Mouse (Mus musculus) intestine, embryonic 16.5 days (tissue): ENCODE data around the gene Slc22a23. TPM values are rescaled to one million over a fixed set of nuclear protein-coding genes. Genes with fewer than 3 reads are reported as not detected.

ENCODE experiments used
- ATAC-seq: fragments of 200-750 bp; cut with Nextera tagmentation; 2 replicates; pipeline ENCODE4 v1.8.0; 2017; ENCODE audit warnings: moderate TSS enrichment, moderate library complexity
- H3K27ac ChIP-seq: fragments of 300-500 bp; sonication (generic); 2 replicates; pipeline ENCODE4 v1.5.1; 2014; ENCODE audit warnings: mild to moderate bottlenecking, low read length
- H3K27me3 ChIP-seq: fragments of 300-500 bp; sonication (generic); replicated peaks from 2 replicates; pipeline ENCODE4 v1.6.1; 2014; ENCODE audit warnings: low read length, control low read depth, mixed read lengths; ENCODE audit not compliant: control insufficient read depth, insufficient read depth
- H3K36me3 ChIP-seq: fragments of 300-500 bp; sonication (generic); 2 replicates; pipeline ENCODE4 v1.6.1; 2014; ENCODE audit warnings: low read length, control low read depth; ENCODE audit not compliant: control insufficient read depth, insufficient read depth
- H3K4me1 ChIP-seq: fragments of 300-500 bp; sonication (generic); 2 replicates; pipeline ENCODE4 v1.6.1; 2014; ENCODE audit warnings: low read length, control low read depth, mixed read lengths; ENCODE audit not compliant: control insufficient read depth, insufficient read depth
- H3K4me2 ChIP-seq: fragments of 300-500 bp; sonication (generic); 2 replicates; pipeline ENCODE4 v1.6.1; 2014; ENCODE audit warnings: low read depth, low read length, control low read depth
- H3K4me3 ChIP-seq: fragments of 300-500 bp; sonication (generic); 2 replicates; pipeline ENCODE4 v1.5.1; 2014; ENCODE audit warnings: mild to moderate bottlenecking, low read length
- H3K9ac ChIP-seq: fragments of 300-500 bp; sonication (generic); 2 replicates; pipeline ENCODE4 v1.6.1; 2014; ENCODE audit warnings: low read depth, low read length
- H3K9me3 ChIP-seq: fragments of 300-500 bp; sonication (generic); 2 replicates; pipeline ENCODE4 v1.6.1; 2016; ENCODE audit warnings: low read length, control low read depth; ENCODE audit not compliant: control insufficient read depth
- WGBS: fragments of 180-500 bp; shearing (Covaris S2); extraction: QIAGEN DNeasy Blood & Tissue Kit; methylation state at CpG from one replicate; pipeline ENCODE4 v1.1.7; 2014; 5-methylcytosine and 5-hydroxymethylcytosine counted together
- polyA plus RNA-seq: library from polyadenylated mRNA; unstranded; fragments of >200 nt; fragmentation: Nextera tagmentation; extraction: Ambion mirVana; gene quantifications from 2 replicates; pipeline ENCODE4 v1.2.1, GENCODE M21; 2015

The Slc22a23 gene
- polyA plus RNA-seq, 1 experiment from 2014 or later, result 2.2 TPM

DNA sequence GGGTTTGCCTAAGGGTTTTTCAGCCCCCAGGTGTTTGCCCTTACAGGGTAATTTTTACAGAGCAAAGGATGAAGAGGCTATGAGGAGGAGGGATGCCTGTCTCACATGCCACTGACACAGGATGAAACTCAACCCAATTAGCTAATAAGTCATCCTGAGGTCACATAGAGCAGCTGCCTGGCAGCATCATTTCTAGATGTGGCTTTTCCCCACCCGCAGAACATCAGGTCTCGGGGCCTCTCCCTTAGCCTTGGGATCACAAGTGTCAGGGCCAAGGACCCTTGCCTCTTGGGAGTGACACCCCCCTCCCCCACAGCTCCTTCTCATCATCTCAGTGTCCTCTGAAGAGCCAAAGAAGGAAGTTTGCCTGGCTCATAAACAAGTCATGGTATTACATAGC, 21.6 kb downstream of the Slc22a23 start:
- no peak overlapping the region for H3K4me2 ChIP-seq
- H3K4me1 ChIP-seq, result no peaks in the 10 kb centered on the region
- H3K9me3 ChIP-seq, result no peaks in the 10 kb centered on the region
- no peaks in the 10 kb centered on the region for H3K36me3 ChIP-seq
- no peak for ATAC-seq
- no peak overlapping the region for H3K4me3 ChIP-seq
- no peaks in the 10 kb centered on the region for H3K27me3 ChIP-seq
- 73% methylated on average over 2 of the region's 2 CpGs for WGBS
- no peak overlapping the region for H3K27ac ChIP-seq
- H3K9ac ChIP-seq, result no peak overlapping the region

GRCm38 (mm10) chr13:34320482-34320881, 24.5 kb downstream of the Slc22a23 start:
- Histone ChIP-seq H3K9me3 (no peaks in the 10 kb centered on the region), H3K9ac (no peak overlapping the region), H3K27ac (peak overlapping the region; percentile 65; the same call in 1 of the 2 replicates), H3K27me3 (no peaks in the 10 kb centered on the region), H3K4me1 (0 out of 2 replicates have a peak, but pooled peaks cover 2% of the 10 kb centered on the region), H3K36me3 (no peaks in the 10 kb centered on the region), H3K4me2 (no peak overlapping the region), H3K4me3 (no peak overlapping the region)
- WGBS, result 59% methylated on average over 4 of the region's 4 CpGs
- ATAC-seq, result peak; percentile 98

DNA sequence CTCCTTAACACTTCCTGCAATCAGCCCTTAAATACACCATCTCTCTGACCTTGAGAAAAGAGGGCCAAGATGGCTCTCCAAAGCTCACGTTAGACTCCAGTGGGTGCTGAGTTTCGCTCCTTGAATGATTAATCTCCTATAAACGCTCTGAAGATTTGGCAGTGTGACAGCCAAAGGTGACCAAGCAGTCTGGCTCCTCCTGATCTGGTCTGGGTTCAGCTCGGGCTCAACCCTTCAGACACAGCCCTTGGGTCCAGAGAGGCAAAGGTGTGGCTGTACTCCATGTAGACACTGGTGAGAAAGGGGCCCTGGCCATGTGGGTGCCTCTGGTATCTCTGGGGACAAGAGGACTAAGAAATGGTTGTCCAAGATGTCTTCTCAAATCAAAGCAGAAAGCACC, 27.9 kb downstream of the Slc22a23 start:
- 77% methylated on average over 4 of the region's 4 CpGs for WGBS
- no peak overlapping the region for H3K4me2 ChIP-seq
- no peaks in the 10 kb centered on the region for H3K9me3 ChIP-seq
- H3K4me3 ChIP-seq, result no peak overlapping the region
- no peak overlapping the region for H3K9ac ChIP-seq
- H3K36me3 ChIP-seq, result no peaks in the 10 kb centered on the region
- H3K4me1 ChIP-seq, result 0 out of 2 replicates have a peak, but pooled peaks cover 2% of the 10 kb centered on the region
- no peaks in the 10 kb centered on the region for H3K27me3 ChIP-seq
- H3K27ac ChIP-seq, result no peak overlapping the region
- ATAC-seq, result no peak

DNA sequence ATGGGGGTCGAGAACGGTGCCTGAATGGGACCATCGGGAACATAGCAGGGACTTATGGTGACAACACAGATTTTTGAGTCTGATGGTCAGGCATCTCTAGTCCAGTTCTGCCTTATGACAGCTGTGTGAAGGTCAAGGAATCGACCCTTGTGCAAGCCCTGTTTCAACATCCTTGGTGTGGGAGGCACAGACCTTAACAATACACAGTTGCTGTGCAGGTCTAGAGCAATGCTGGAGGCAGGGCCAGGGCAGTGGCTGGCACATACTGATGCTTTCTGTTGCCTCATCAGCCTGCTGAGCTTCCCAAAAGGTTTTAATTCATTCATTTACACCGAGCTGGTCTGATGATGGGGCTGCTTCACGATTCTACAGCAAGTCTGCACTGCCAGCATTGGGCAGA, 28.5 kb downstream of the Slc22a23 start:
- Histone ChIP-seq H3K9ac (no peak overlapping the region), H3K9me3 (no peaks in the 10 kb centered on the region), H3K27me3 (no peaks in the 10 kb centered on the region), H3K36me3 (no peaks in the 10 kb centered on the region), H3K4me2 (no peak overlapping the region), H3K4me1 (0 out of 2 replicates have a peak, but pooled peaks cover 2% of the 10 kb centered on the region), H3K4me3 (no peak overlapping the region), H3K27ac (no peak overlapping the region)
- no peak for ATAC-seq
- WGBS, result 90% methylated on average over 6 of the region's 6 CpGs

DNA sequence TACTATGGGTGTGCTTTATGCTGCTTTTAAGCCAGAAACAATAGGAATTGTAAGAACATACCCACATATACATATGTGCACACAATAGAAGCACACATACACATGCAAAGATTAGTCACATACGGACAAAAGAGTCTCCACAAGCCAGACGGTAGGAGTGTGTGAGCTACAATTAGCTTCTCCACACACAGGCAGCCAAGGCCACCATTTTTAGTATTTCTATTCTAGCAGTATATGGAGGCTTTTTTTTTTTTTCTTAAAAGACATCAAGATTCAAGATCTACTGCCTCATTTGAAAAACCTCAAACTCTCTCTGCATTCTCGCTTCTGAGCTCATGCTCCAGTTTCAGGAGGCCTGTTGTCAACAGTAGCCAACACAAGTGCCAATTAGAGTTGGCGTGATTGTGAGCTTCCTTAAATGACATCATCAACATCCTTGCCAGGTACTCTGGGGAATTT, 31.9 kb downstream of the Slc22a23 start:
- Histone ChIP-seq H3K4me1 (0 out of 2 replicates have a peak, but pooled peaks cover 2% of the 10 kb centered on the region), H3K36me3 (no peaks in the 10 kb centered on the region), H3K9ac (no peak overlapping the region), H3K4me3 (no peak overlapping the region), H3K9me3 (no peaks in the 10 kb centered on the region), H3K27ac (no peak overlapping the region), H3K27me3 (no peaks in the 10 kb centered on the region), H3K4me2 (no peak overlapping the region)
- 77% methylated on average over 4 of the region's 4 CpGs for WGBS
- no peak for ATAC-seq

- peak; percentile 65; the same call in 1 of the 2 replicates for ATAC-seq
Observed at GRCm38 (mm10) chr13:34312346-34313002, 32.5 kb downstream of the Slc22a23 start.

DNA sequence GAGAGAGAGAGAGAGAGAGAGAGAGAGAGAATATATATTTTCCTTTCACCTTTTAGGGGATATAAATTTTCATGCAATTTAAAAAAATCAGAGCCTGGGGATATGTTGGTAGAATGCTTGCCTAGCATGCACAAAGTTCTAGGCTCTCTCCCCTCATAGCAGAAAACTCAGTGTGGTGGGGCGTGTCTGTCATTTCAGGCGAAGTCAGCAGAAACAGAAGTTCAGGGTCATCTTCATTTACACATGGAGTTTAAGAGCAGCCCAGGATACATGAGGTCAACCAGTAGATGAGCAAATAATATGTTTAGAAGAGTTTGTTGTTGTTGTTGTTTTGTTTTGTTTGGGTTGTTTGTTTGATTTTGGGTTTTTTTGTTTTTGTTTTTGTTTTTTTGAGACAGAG, 33.4 kb downstream of the Slc22a23 start:
- no peak overlapping the region for H3K9ac ChIP-seq
- no peaks in the 10 kb centered on the region for H3K36me3 ChIP-seq
- H3K27me3 ChIP-seq, result no peaks in the 10 kb centered on the region
- no peak overlapping the region for H3K4me2 ChIP-seq
- no peak overlapping the region for H3K27ac ChIP-seq
- no peak overlapping the region for H3K4me3 ChIP-seq
- H3K9me3 ChIP-seq, result no peaks in the 10 kb centered on the region
- no peaks in the 10 kb centered on the region for H3K4me1 ChIP-seq
- 71% methylated on average over 2 of the region's 2 CpGs for WGBS
- ATAC-seq, result no peak

More at GRCm38 (mm10) chr13:34312346-34313002, 32.5 kb downstream of the Slc22a23 start:
- 0 out of 2 replicates have a peak, but pooled peaks cover 2% of the 10 kb centered on the region for H3K4me1 ChIP-seq
- no peak overlapping the region for H3K27ac ChIP-seq
- no peaks in the 10 kb centered on the region for H3K27me3 ChIP-seq
- H3K4me3 ChIP-seq, result no peak overlapping the region
- H3K9me3 ChIP-seq, result no peaks in the 10 kb centered on the region
- no peak overlapping the region for H3K4me2 ChIP-seq
- H3K9ac ChIP-seq, result no peak overlapping the region
- no peaks in the 10 kb centered on the region for H3K36me3 ChIP-seq
- WGBS, result 88% methylated on average over 2 of the region's 2 CpGs

- Histone ChIP-seq H3K27ac (no peak overlapping the region), H3K4me3 (no peak overlapping the region)
- 60% methylated on average over 3 of the region's 3 CpGs for WGBS
Observed at GRCm38 (mm10) chr13:34308604-34308927, 36.4 kb downstream of the Slc22a23 start.

DNA sequence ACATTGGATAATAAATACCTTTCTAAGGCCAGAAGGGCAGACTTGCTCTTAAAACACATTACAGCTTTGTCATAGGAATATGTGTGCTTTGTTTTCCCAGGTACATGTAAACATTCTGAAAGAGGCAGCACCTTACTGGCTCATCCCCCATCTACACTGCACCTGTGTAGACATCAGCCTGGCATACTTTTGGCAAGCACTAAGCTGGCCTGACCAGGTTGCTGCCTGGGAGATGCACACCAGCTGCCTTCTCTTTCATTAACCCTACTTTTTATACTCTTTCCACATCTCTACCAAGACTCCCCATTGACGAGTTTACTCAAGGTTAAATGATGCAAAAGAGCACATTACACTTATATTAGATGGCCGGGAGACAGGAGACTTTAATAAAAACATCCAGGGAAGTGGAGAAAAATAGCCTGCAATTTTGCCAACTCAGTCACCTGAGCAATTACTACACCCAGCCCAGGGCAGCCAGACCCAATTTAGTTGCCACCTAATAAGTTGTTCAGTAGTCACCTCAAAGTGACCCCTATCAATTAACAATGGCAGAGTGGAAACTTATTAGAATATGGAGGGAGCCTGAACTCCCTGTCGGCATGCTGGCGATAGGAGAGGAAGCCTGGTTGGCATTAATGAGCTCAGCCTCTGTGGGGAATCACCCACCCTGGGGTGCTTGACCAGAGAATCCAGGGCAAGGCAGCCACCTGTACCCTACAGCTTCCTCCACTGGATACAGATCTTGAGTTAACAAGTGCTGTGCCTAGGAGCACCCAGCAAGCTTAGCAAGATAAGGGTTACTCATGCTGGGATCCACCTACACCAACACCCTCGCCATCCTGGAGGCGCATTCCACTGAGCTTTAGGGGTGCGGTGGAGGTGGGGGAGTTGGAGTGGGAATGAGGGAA, 37.0 kb downstream of the Slc22a23 start:
- no peak overlapping the region for H3K9ac ChIP-seq
- no peak overlapping the region for H3K4me2 ChIP-seq
- 66% methylated on average over 7 of the region's 7 CpGs for WGBS
- H3K4me3 ChIP-seq, result no peak overlapping the region
- H3K27me3 ChIP-seq, result no peaks in the 10 kb centered on the region
- H3K4me1 ChIP-seq, result peaks cover 4% of the 10 kb centered on the region
- no peaks in the 10 kb centered on the region for H3K36me3 ChIP-seq
- no peak overlapping the region for H3K27ac ChIP-seq
- ATAC-seq, result peak; percentile 29; the same call in 1 of the 2 replicates
- no peaks in the 10 kb centered on the region for H3K9me3 ChIP-seq

More at GRCm38 (mm10) chr13:34308604-34308927, 36.4 kb downstream of the Slc22a23 start:
- no peak for ATAC-seq
- H3K27me3 ChIP-seq, result no peaks in the 10 kb centered on the region
- H3K36me3 ChIP-seq, result no peaks in the 10 kb centered on the region
- no peaks in the 10 kb centered on the region for H3K9me3 ChIP-seq
- H3K4me2 ChIP-seq, result no peak overlapping the region
- H3K4me1 ChIP-seq, result peaks cover 4% of the 10 kb centered on the region
- no peak overlapping the region for H3K9ac ChIP-seq
